Mouse (Mus musculus) intestine, embryonic 14.5 days (tissue): ENCODE results near the gene Smim27. TPM values are rescaled to one million over a fixed set of nuclear protein-coding genes. Genes with fewer than 3 reads are reported as not detected.

Experiments
- ATAC-seq: fragments of 200-750 bp; cut with Nextera tagmentation; replicated peaks from 2 replicates; pipeline ENCODE4 v1.8.0; 2017; ENCODE audit warnings: low read depth, moderate number of reproducible peaks, moderate TSS enrichment, moderate library complexity; ENCODE audit not compliant: low FRiP score, low TSS enrichment
- DNase-seq: peaks from one replicate; pipeline ENCODE4 v3.0.0-alpha.2; 2018; ENCODE audit warnings: low spot score
- H3K27ac ChIP-seq: fragments of 300-500 bp; sonication (generic); 2 replicates; pipeline ENCODE4 v1.5.1; 2014; ENCODE audit warnings: low read depth, mild to moderate bottlenecking, control low read depth
- H3K27me3 ChIP-seq: fragments of 300-500 bp; sonication (generic); replicated peaks from 2 replicates; pipeline ENCODE4 v1.6.1; 2014; ENCODE audit warnings: low read length, control low read depth; ENCODE audit not compliant: control insufficient read depth, insufficient read depth
- H3K36me3 ChIP-seq: fragments of 300-500 bp; sonication (generic); 2 replicates; pipeline ENCODE4 v1.6.1; 2014; ENCODE audit warnings: low read length, control low read depth; ENCODE audit not compliant: control insufficient read depth, insufficient read depth
- H3K4me1 ChIP-seq: fragments of 300-500 bp; sonication (generic); replicated peaks from 2 replicates; pipeline ENCODE4 v1.6.1; 2014; ENCODE audit warnings: low read length, control low read depth, mixed read lengths; ENCODE audit not compliant: control insufficient read depth, insufficient read depth
- H3K4me2 ChIP-seq: fragments of 300-500 bp; sonication (generic); 2 replicates; pipeline ENCODE4 v1.6.1; 2014; ENCODE audit warnings: low read length
- H3K4me3 ChIP-seq: fragments of 300-500 bp; sonication (generic); 2 replicates; pipeline ENCODE4 v1.5.1; 2014; ENCODE audit warnings: low read depth, low read length, control low read depth, mixed read lengths
- H3K9ac ChIP-seq: fragments of 300-500 bp; sonication (generic); 2 replicates; pipeline ENCODE4 v1.6.1; 2014; ENCODE audit warnings: mild to moderate bottlenecking, low read length
- H3K9me3 ChIP-seq: fragments of 300-500 bp; sonication (generic); 2 replicates; pipeline ENCODE4 v1.6.1; 2016; ENCODE audit warnings: low read length, control low read depth; ENCODE audit not compliant: control insufficient read depth
- WGBS: fragments of 180-500 bp; shearing (Covaris S2); extraction: QIAGEN DNeasy Blood & Tissue Kit; methylation state at CpG from one replicate; pipeline ENCODE4 v1.1.7; 2014; 5-methylcytosine and 5-hydroxymethylcytosine counted together
- polyA plus RNA-seq: library from polyadenylated mRNA; unstranded; fragments of >200 nt; fragmentation: Nextera tagmentation; extraction: Ambion mirVana; gene quantifications from 2 replicates; pipeline ENCODE4 v1.2.1, GENCODE M21; 2014

Smim27 gene
- polyA plus RNA-seq = 36.1 and 43.5 TPM in 2 replicates

DNA sequence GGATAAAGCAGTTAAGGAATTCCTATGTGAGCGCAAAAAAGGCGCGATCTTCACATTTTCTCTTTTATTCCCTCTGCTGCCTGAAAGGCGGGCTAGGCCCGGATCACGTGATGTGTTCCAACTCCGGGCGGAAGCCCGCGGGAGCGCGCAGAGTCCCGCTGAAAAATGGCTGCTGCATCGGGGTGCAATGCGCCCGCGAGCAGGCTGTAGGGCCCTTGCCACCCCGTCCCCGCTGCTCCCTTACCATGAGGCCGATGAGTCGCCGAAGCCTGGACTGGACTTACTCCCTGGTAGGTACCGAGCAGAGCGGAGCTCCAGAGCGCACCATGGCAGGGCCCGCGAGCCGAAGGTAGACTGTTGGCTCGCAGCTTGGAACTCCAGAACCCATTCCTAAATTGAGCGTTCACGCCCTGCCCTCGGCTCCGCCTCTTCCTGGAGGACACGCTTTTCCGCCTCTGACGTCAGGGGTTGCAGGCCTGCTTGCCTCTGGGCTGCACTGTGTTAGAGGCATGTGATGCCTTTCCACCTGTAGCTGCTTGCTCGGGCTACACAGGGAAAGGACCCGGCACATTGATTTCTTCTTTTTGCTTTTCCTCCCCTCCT is at the start of gene Smim27, which contains the start of gene Topors:
Gene Smim27, plus strand, starts transcription at position 150 of the 603 bp plus-strand sequence.
Gene Topors, minus strand, starts transcription at position 421 of the 603 bp plus-strand sequence.
- H3K27me3 ChIP-seq = no peaks in the 10 kb centered on the region
- peak within 1 kb of the TSS; percentile 81 for H3K4me2 ChIP-seq
- H3K9ac ChIP-seq = peak within 1 kb of the TSS; percentile 95
- peaks cover 19% of the 10 kb centered on the region for H3K4me1 ChIP-seq
- peak; percentile 97 for ATAC-seq
- no peaks in the 10 kb centered on the region for H3K9me3 ChIP-seq
- H3K4me3 ChIP-seq = peak within 1 kb of the TSS; percentile 94
- H3K36me3 ChIP-seq = peaks cover 42% of the 10 kb centered on the region
- peak within 1 kb of the TSS; percentile 98 for H3K27ac ChIP-seq
- peak; percentile 98 for DNase-seq
- WGBS = under 1% methylated on average over 38 of the region's 38 CpGs

DNA sequence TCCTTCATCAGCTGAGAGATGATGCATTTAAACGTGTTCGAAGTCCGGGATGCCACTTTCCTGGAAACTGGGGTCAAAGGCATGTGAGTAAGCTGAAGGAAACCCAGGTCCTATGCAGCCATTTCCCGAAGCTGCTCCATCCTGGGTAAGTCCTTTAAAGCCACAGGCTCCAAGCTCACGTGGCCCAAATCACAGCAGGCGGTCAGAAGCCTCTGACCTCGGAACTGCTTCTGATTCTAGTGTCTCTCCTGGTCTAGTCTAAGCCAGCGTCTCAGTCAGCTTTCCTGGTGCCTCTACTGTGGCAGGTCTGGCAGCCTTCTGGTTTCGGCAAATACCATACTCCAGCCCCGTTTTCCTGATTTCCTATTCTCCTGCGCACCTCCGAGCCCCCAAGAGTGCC is 48.9 kb upstream of the Smim27 start:
- Histone ChIP-seq H3K4me2 (no peak overlapping the region), H3K36me3 (no peaks in the 10 kb centered on the region)

DNA sequence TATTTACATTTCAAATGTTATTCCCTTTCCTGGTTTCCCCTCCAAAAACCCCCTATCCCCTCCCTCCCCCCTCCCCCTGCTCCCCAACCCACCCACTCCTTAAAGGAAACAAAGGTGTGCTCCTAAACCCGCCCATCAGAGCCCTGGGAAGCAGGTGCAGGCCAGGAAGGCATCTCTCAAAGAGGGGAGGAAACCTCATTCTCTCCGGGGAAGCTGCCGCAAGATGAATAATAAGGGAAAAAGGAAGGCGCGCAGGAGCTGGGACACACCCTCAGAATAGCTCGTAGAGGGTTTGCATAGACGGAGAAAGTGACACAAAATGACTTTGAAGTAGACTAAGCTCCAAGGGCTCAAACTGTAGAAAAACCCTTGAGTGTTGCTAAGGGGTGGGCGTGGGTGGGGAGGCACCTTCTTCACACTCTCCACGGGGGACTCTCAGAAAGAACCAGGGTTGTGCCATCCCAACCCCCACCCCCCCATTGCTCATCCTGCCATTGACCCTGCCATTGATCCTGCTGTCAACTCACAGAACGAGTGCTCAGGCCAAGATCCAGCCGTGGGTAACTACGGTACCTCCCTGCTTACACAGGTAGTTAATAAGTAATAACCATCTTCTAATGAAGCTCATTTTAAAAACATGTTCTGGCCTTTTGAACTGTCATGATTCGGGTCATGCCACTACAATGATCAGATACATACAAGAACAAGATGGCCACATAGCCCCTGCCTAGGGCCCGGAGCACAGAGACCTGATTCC is 48.2 kb upstream of the Smim27 start:
- DNase-seq = no peak
- H3K9ac ChIP-seq = no peak overlapping the region
- ATAC-seq = no peak
- H3K4me2 ChIP-seq = no peak overlapping the region; the same call in 1 of the 2 replicates
- H3K27ac ChIP-seq = no peak overlapping the region
- no peaks in the 10 kb centered on the region; the same call in 1 of the 2 replicates for H3K4me1 ChIP-seq
- no peaks in the 10 kb centered on the region for H3K36me3 ChIP-seq
- 0 out of 2 replicates have a peak, but pooled peaks cover 3% of the 10 kb centered on the region for H3K27me3 ChIP-seq
- no peak overlapping the region for H3K4me3 ChIP-seq
- H3K9me3 ChIP-seq = no peaks in the 10 kb centered on the region
- 26% methylated on average over 14 of the region's 14 CpGs for WGBS

More for the DNA sequence above, 48.9 kb upstream of the Smim27 start:
- no peak overlapping the region for H3K9ac ChIP-seq
- no peak overlapping the region for H3K4me3 ChIP-seq
- WGBS = 20% methylated on average over 12 of the region's 12 CpGs
- 0 out of 2 replicates have a peak, but pooled peaks cover 3% of the 10 kb centered on the region for H3K27me3 ChIP-seq
- no peak overlapping the region for H3K27ac ChIP-seq
- H3K9me3 ChIP-seq = no peaks in the 10 kb centered on the region
- ATAC-seq = no peak
- DNase-seq = no peak
- no peaks in the 10 kb centered on the region; the same call in 1 of the 2 replicates for H3K4me1 ChIP-seq

DNA sequence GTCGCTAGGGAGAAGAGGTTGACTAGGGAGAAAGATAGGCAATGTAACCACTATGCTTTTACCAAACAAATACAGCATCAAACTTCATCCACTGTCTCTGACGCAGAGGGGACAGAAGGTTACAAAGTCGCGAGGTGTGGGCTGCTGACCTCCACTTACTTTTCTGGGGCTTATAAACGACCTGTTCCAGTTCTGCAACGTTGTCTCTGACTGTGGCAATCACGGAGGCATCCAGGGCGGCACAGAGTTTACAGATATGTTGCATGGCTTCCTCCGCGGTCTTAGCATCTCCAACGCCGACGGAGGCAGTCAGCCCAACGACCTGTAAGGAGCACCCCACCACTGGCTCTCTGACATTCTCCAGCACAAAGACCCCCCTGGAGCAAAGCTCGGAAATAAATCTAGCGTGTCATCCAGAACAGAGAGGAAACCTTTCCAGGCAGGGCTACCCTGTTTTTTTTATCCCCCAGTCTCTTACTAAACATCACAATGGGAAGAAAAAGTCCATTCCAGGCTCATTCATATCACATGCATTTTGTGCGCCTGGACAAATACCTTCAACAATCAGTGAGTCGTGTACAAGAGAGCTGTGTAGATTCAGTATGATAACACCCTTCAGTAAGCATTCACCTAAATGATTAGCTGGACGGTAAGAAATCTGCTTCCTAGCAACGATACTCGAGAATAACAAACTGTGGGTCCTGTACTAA is 47.3 kb upstream of the Smim27 start:
- Histone ChIP-seq H3K9ac (no peak overlapping the region), H3K4me3 (no peak overlapping the region), H3K9me3 (no peaks in the 10 kb centered on the region), H3K36me3 (no peaks in the 10 kb centered on the region), H3K4me1 (no peaks in the 10 kb centered on the region; the same call in 1 of the 2 replicates), H3K27me3 (0 out of 2 replicates have a peak, but pooled peaks cover 3% of the 10 kb centered on the region), H3K27ac (no peak overlapping the region), H3K4me2 (no peak overlapping the region)
- ATAC-seq (no peak), DNase-seq (no peak)
- 28% methylated on average over 21 of the region's 21 CpGs for WGBS

DNA sequence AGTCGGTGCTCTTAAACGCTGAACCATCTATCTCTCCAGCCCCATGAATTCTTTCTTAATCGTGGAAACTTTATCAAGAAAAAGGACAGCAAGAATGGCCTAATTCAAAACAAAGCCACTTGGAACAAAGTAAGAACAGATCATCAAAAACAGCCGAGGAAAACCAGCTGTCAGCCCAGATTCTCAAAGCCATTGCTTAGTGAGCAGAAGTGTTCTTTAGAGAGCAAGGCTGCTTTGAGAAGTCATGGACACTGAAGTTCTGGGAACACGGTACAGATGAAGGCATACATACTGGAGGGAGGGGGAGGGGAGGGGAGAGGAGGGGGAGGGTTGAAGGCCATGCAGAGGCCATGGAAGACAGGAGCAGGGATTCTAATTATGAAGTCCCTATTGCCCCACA is 43.3 kb upstream of the Smim27 start:
- Histone ChIP-seq H3K9me3 (no peaks in the 10 kb centered on the region), H3K27me3 (no peaks in the 10 kb centered on the region), H3K9ac (no peak overlapping the region), H3K4me2 (no peak overlapping the region), H3K27ac (no peak overlapping the region), H3K36me3 (no peaks in the 10 kb centered on the region), H3K4me1 (no peaks in the 10 kb centered on the region; the same call in 1 of the 2 replicates), H3K4me3 (no peak overlapping the region)
- ATAC-seq (no peak), DNase-seq (no peak)
- 56% methylated on average over 5 of the region's 5 CpGs for WGBS

DNA sequence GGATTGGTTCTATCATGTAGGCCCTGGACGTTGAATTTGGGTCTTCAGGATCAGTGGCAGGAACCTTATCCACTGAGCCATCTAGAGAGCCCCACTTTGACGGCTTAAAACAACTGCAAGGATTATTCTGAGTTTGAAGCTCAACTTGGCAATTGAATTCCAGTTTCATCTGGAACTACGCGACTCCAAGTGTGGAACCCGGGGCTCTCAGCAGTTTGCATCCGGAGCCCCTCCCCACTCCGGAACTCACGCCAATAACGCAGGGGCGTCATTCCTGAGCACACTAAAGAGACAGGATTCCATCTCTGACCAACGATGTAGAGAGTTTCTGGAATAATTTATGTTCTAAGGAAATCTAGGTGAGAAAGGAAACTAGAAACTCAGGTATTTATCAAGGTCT is 42.2 kb upstream of the Smim27 start:
- Histone ChIP-seq H3K36me3 (no peaks in the 10 kb centered on the region), H3K4me3 (no peak overlapping the region), H3K9ac (no peak overlapping the region), H3K4me2 (no peak overlapping the region), H3K4me1 (no peaks in the 10 kb centered on the region; the same call in 1 of the 2 replicates), H3K27ac (no peak overlapping the region), H3K9me3 (no peaks in the 10 kb centered on the region), H3K27me3 (no peaks in the 10 kb centered on the region)
- no peak for DNase-seq
- WGBS = 80% methylated on average over 11 of the region's 11 CpGs
- ATAC-seq = no peak

DNA sequence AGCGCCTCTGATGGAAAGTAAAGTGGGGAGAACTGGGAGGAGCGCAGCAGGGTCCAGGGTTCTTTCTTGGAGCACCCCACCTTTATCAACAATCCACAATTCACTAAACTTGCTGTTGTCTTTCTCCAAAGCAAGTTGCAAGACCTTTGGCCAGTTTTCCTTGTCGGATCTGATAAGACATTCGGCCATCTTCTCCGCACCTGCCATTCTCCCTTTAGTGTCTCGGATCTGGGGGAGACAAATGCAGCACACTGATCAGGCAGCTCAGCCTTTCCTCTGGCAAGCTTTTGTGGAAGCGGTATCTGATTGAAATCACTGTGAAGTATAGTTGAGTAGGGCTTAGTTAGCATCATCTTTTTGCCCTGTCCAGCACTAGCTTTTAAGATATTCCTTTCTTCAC is 41.5 kb upstream of the Smim27 start:
- Histone ChIP-seq H3K9me3 (no peaks in the 10 kb centered on the region), H3K4me3 (no peak overlapping the region), H3K4me2 (no peak overlapping the region), H3K36me3 (no peaks in the 10 kb centered on the region), H3K27me3 (no peaks in the 10 kb centered on the region), H3K9ac (no peak overlapping the region), H3K27ac (no peak overlapping the region), H3K4me1 (no peaks in the 10 kb centered on the region)
- WGBS = 90% methylated on average over 7 of the region's 7 CpGs
- ATAC-seq (no peak), DNase-seq (no peak)

DNA sequence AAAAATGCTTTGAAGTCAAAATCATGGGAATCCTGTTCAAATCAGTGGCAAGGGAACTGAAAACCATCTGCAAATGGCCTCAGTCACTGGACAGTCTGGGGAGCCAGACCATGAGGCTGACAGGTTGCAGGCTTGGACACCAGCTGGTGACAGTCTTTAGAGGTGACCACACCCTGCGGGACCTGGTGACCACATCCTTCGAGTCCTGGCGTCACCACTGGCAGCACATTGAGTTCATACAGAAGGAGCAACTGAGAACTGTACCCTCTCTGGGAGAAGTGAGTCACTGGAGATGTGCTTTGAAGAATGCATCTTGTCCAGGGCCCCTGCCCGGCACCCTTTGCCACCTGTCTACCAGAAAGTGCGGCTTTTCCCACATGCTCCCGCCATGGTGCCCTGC is 39.7 kb upstream of the Smim27 start:
- H3K9ac ChIP-seq = no peak overlapping the region
- ATAC-seq (no peak), DNase-seq (no peak)
- H3K27me3 ChIP-seq = no peaks in the 10 kb centered on the region
- no peak overlapping the region for H3K4me2 ChIP-seq
- H3K36me3 ChIP-seq = no peaks in the 10 kb centered on the region
- no peaks in the 10 kb centered on the region for H3K9me3 ChIP-seq
- H3K4me3 ChIP-seq = no peak overlapping the region
- no peaks in the 10 kb centered on the region for H3K4me1 ChIP-seq
- WGBS = 94% methylated on average over 6 of the region's 6 CpGs
- no peak overlapping the region for H3K27ac ChIP-seq
